Mouse (Mus musculus): ENCODE measurements at regions not wholly inside any gene's neighbourhood (a gene's known extent, or its start where the extent isn't known, plus 50 kb on each side); places are given as distances from the start of the nearest gene placed in this dataset.

DNA sequence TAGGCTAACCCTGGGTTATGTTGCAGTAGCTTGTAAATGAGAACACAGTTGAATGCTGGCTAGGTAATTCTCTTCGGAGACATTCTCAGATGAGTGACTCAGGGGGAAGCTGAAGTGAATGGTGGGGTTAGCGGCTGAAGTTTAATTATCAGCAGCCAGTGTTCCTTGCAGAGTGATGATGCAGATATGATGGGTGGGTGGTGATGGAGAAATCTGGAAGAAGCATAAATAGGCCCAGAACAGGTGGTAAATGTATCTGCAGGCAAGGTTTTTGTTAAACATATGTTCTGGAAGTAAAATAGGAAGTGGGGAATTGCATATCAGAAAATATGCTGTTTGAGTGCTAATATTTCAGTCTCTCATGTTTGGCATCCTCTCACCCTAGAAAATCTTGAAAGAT is 191.3 kb downstream of the Edem1 start:
- no peak for TF ChIP-seq CTCF (IDR thresholded peaks at IDR 0.05; ENCODE audit: low read depth)
- no peak for TF ChIP-seq EP300 (IDR thresholded peaks at IDR 0.05; ENCODE audit: low read depth)

Measured in liver, postnatal 0 days (tissue).